Mouse (Mus musculus) myocyte (in vitro differentiated cells): ENCODE results near the gene Csf2rb. TPM values are rescaled to one million over a fixed set of nuclear protein-coding genes. Genes with fewer than 3 reads are reported as not detected.

Experiments used
- H3K27me3 ChIP-seq: one replicate; pipeline ENCODE4 v1.6.1; 2011; ENCODE audit not compliant: control insufficient read depth, insufficient read depth, insufficient read length
- H3K36me3 ChIP-seq: one replicate; pipeline ENCODE4 v1.6.1; 2011; ENCODE audit not compliant: control insufficient read depth, insufficient read depth
- H3K4me2 ChIP-seq: one replicate; pipeline ENCODE4 v1.6.1; 2011; ENCODE audit warnings: low read depth, control low read depth
- H3K4me3 ChIP-seq: one replicate; pipeline ENCODE4 v1.5.1; 2011; ENCODE audit warnings: mild to moderate bottlenecking, control low read depth, moderate library complexity
- H3K79me2 ChIP-seq: one replicate; pipeline ENCODE4 v1.6.1; 2011; ENCODE audit not compliant: control insufficient read depth, insufficient read depth
- H3ac ChIP-seq: one replicate; pipeline ENCODE4 v1.6.1; 2011; ENCODE audit not compliant: control insufficient read depth, insufficient read length
- CEBPB ChIP-seq: IDR thresholded peaks from 2 replicates; pipeline ENCODE4 v1.6.1; 2011; ENCODE audit warnings: mild to moderate bottlenecking, moderate library complexity; ENCODE audit not compliant: poor library complexity, insufficient read depth, severe bottlenecking
- E2F4 ChIP-seq: IDR thresholded peaks from one replicate; pipeline ENCODE4 v1.6.1; 2011; ENCODE audit warnings: mild to moderate bottlenecking, control low read depth, moderate library complexity; ENCODE audit not compliant: insufficient read depth
- MAX ChIP-seq: IDR thresholded peaks from one replicate; pipeline ENCODE4 v1.6.1; 2011; ENCODE audit warnings: low read depth, mild to moderate bottlenecking, control low read depth
- MYOD1 ChIP-seq, 3 experiments: IDR thresholded peaks; one replicate each; pipeline ENCODE4 v1.6.1; 2011; ENCODE audit warnings: control low read depth in 2 of 3, low read depth in 2 of 3, mild to moderate bottlenecking in 2 of 3, moderate library complexity in 1 of 3; ENCODE audit not compliant: insufficient read length in 2 of 3, control insufficient read depth in 1 of 3
- MYOG ChIP-seq, 3 experiments: IDR thresholded peaks; one replicate each; pipeline ENCODE4 v1.6.1; 2011; ENCODE audit warnings: control low read depth in 2 of 3, low read depth in 2 of 3, mild to moderate bottlenecking in 2 of 3; ENCODE audit not compliant: insufficient read length in 2 of 3, control insufficient read depth in 1 of 3, insufficient read depth in 1 of 3
- POLR2A ChIP-seq: IDR thresholded peaks from one replicate; pipeline ENCODE4 v1.6.1; 2011; ENCODE audit warnings: low read depth, mild to moderate bottlenecking, control low read depth, moderate library complexity; ENCODE audit not compliant: insufficient read length
- POLR2AphosphoS2 ChIP-seq: IDR thresholded peaks from one replicate; pipeline ENCODE4 v1.6.1; 2011; ENCODE audit warnings: low read depth, control low read depth; ENCODE audit not compliant: insufficient read length
- REST ChIP-seq: IDR thresholded peaks from one replicate; pipeline ENCODE4 v1.6.1; 2011; ENCODE audit warnings: mild to moderate bottlenecking, control low read depth, moderate library complexity; ENCODE audit not compliant: insufficient read depth, insufficient read length
- SRF ChIP-seq: IDR thresholded peaks from one replicate; pipeline ENCODE4 v1.6.1; 2011; ENCODE audit warnings: low read depth; ENCODE audit not compliant: control insufficient read depth, insufficient read length
- TCF12 ChIP-seq: IDR thresholded peaks from one replicate; pipeline ENCODE4 v1.6.1; 2011; ENCODE audit warnings: mild to moderate bottlenecking, control low read depth; ENCODE audit not compliant: poor library complexity, insufficient read depth, severe bottlenecking
- TCF3 ChIP-seq: IDR thresholded peaks from one replicate; pipeline ENCODE4 v1.6.1; 2011; ENCODE audit warnings: low read depth, control low read depth; ENCODE audit not compliant: insufficient read length
- USF1 ChIP-seq: IDR thresholded peaks from one replicate; pipeline ENCODE4 v1.6.1; 2011; ENCODE audit warnings: low read depth, mild to moderate bottlenecking, control low read depth, moderate library complexity
- polyA plus RNA-seq: library from polyadenylated mRNA; unstranded; fragments of >200 nt; fragmentation: generic; extraction: Trizol; gene quantifications from one replicate; pipeline ENCODE4 v1.2.1, GENCODE M21; 2012; ENCODE audit warnings: missing spikeins

Gene Csf2rb
- polyA plus RNA-seq, 1 experiment: 0.08 TPM

DNA sequence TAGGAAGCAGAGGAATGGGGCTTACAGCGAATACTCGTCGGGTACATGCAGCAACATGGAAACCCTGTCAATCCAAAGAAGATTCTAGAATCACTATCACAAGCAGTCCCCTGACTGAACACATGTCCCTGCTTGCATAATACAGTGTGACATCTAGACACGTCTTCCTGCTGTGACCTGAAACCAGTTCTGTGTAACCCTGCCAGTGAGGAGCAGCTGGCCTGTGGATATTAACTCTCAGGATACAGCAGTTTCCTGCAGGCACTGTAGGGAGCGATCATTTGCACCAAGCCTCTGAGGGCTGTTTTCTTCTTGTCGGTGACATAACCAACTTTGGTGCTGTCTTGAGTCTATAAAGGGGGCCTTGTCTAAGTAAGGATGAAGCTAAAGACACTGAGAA, 75.8 kb downstream of the Csf2rb start:
- H3K36me3 ChIP-seq: no peaks in the 10 kb centered on the region
- no peak for TF ChIP-seq MYOD1 (IDR thresholded peaks at IDR 0.05; ENCODE audit: control insufficient read depth in 1 of 3, insufficient read length in 2 of 3, low read depth in 2 of 3)
- TF ChIP-seq TCF3: no peak
- TF ChIP-seq POLR2AphosphoS2: no peak
- no peak for TF ChIP-seq MYOG (IDR thresholded peaks at IDR 0.05; ENCODE audit: control insufficient read depth in 1 of 3, insufficient read depth in 1 of 3, insufficient read length in 2 of 3, low read depth in 2 of 3)
- peaks cover 8% of the 10 kb centered on the region for H3K27me3 ChIP-seq
- no peak overlapping the region for H3K4me3 ChIP-seq
- no peaks in the 10 kb centered on the region for H3K79me2 ChIP-seq
- H3ac ChIP-seq: no peak overlapping the region
- H3K4me2 ChIP-seq: no peak overlapping the region

GRCm38 (mm10) chr15:78401921-78402320, 76.4 kb downstream of the Csf2rb start:
- no peak for TF ChIP-seq CEBPB
- no peak for TF ChIP-seq REST
- no peak for TF ChIP-seq POLR2A
- TF ChIP-seq POLR2AphosphoS2: no peak
- no peak for TF ChIP-seq TCF12
- no peak for TF ChIP-seq SRF
- TF ChIP-seq MYOG (IDR thresholded peaks at IDR 0.05; ENCODE audit: control insufficient read depth in 1 of 3, insufficient read depth in 1 of 3, insufficient read length in 2 of 3, low read depth in 2 of 3): no peak
- TF ChIP-seq USF1: no peak
- TF ChIP-seq E2F4: no peak
- TF ChIP-seq MYOD1 (IDR thresholded peaks at IDR 0.05; ENCODE audit: control insufficient read depth in 1 of 3, insufficient read length in 2 of 3, low read depth in 2 of 3): no peak
- no peak for TF ChIP-seq MAX
- no peak for TF ChIP-seq TCF3
- H3K79me2 ChIP-seq: no peaks in the 10 kb centered on the region
- H3K36me3 ChIP-seq: no peaks in the 10 kb centered on the region
- H3K27me3 ChIP-seq: peaks cover 7% of the 10 kb centered on the region
- H3K4me3 ChIP-seq: no peak overlapping the region
- H3ac ChIP-seq: no peak overlapping the region
- no peak overlapping the region for H3K4me2 ChIP-seq

DNA sequence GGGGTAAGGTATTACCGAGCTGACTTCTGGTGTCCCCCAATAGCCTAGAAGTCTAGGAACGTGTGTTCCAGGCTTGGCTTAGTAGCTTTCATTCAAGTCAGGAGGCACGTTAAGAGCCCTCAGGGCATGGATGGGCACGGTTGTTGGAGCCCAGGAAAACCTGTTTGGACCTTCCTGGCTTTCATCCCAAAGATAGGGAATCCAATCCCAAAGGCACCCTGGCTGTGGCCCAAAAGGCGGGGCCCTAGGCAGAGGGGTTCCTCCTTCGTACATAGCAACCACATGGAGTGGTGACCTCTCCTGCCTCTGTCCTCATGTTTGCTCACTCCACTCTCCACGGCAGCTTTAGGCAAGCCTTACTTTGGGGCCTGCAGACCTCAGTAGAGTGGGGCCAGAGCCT, 76.9 kb downstream of the Csf2rb start:
- no peak overlapping the region for H3K4me3 ChIP-seq
- H3K36me3 ChIP-seq: no peaks in the 10 kb centered on the region
- H3K27me3 ChIP-seq: peaks cover 4% of the 10 kb centered on the region
- H3K79me2 ChIP-seq: no peaks in the 10 kb centered on the region
- TF ChIP-seq TCF12: no peak
- TF ChIP-seq POLR2A: no peak
- H3K4me2 ChIP-seq: no peak overlapping the region
- H3ac ChIP-seq: no peak overlapping the region

- H3ac ChIP-seq: no peak overlapping the region
- no peak overlapping the region for H3K4me2 ChIP-seq
- no peaks in the 10 kb centered on the region for H3K36me3 ChIP-seq
- H3K27me3 ChIP-seq: no peaks in the 10 kb centered on the region
- TF ChIP-seq CEBPB (no peak), TCF3 (no peak), TCF12 (no peak), E2F4 (no peak), POLR2A (no peak), SRF (no peak), REST (no peak), USF1 (no peak), MYOD1 (IDR thresholded peaks at IDR 0.05; ENCODE audit: control insufficient read depth in 1 of 3, insufficient read length in 2 of 3, low read depth in 2 of 3) (no peak), MAX (no peak)
- H3K4me3 ChIP-seq: no peak overlapping the region
- H3K79me2 ChIP-seq: no peaks in the 10 kb centered on the region
Measured at GRCm38 (mm10) chr15:78403301-78403741, 77.8 kb downstream of the Csf2rb start.

Other genes with a start within 250 kb of the Csf2rb start
- gene Cacng2, start 205.7 kb upstream of the Csf2rb start, polyA plus RNA-seq: 0.04 TPM
- 38.7 TPM for gene Ift27, start 151.6 kb upstream of the Csf2rb start, polyA plus RNA-seq
- 5.4 TPM for gene Pvalb, start 119.4 kb upstream of the Csf2rb start, polyA plus RNA-seq
- 0.79 TPM for gene Ncf4, start 81.0 kb upstream of the Csf2rb start, polyA plus RNA-seq
- gene Csf2rb2, start 20.0 kb upstream of the Csf2rb start, polyA plus RNA-seq: 0.14 TPM
- gene Tex33, start 70.2 kb downstream of the Csf2rb start, polyA plus RNA-seq: not detected
- gene Tst, start 80.2 kb downstream of the Csf2rb start, polyA plus RNA-seq: 9.8 TPM
- gene Mpst, start 80.7 kb downstream of the Csf2rb start, polyA plus RNA-seq: 77.1 TPM
- 161 TPM for gene Kctd17, start 102.8 kb downstream of the Csf2rb start, polyA plus RNA-seq
- gene Tmprss6, start 142.9 kb downstream of the Csf2rb start, polyA plus RNA-seq: 0.08 TPM
- 0.67 TPM for gene Il2rb, start 169.5 kb downstream of the Csf2rb start, polyA plus RNA-seq
- 66.2 TPM for gene C1qtnf6, start 205.7 kb downstream of the Csf2rb start, polyA plus RNA-seq
- gene Sstr3, start 218.9 kb downstream of the Csf2rb start, polyA plus RNA-seq: not detected
- not detected for gene Rac2, start 247.0 kb downstream of the Csf2rb start, polyA plus RNA-seq